ENCODE assay signal across 16 mouse cellular contexts in the genomic region with DNA sequence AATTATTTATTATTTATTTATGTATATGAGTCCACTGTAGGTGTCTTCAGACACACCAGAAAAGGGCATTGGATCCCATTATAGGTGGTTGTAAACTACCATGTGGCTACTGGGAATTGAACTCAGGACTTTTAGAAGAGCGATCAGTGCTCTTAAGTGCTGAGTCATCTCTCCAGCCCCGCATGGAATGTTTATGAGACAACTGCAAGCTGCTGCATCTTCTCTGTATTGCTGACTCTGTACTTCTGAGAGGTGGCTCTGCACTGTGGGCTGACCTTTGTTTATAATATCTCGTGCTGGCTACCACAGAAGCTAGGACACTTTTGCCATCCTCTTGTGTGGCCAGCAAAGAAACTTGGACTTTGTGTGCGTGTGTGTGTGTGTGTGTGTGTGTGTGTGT. TPM values are rescaled to one million over a fixed set of nuclear protein-coding genes. Genes with fewer than 3 reads are reported as not detected.
"Had no signal": no experiment of that assay in that cellular context is flagged by ENCODE, and none has a peak within 500 bp of the region (broad histone marks: within the 10 kb centered on the region; RNA-seq: fewer than 3 reads in every experiment).

No protein-coding gene starts in this region.

- H3K4me1 ChIP-seq: lung, embryonic 15.5 days; megakaryocyte, embryonic 14.5 days; midbrain, embryonic 13.5 days; midbrain, embryonic 15.5 days; neural tube, embryonic 12.5 days had no signal

- DNase-seq: lung, adult 18-20 months; right cerebral cortex, postnatal 14 days; thymus, adult 18-20 months; thymus, postnatal 25 days; thymus, postnatal 4 days had no signal

- H3K9ac ChIP-seq: liver, embryonic 14.5 days; lung, embryonic 15.5 days; midbrain, embryonic 13.5 days; midbrain, embryonic 15.5 days; neural tube, embryonic 12.5 days had no signal

- H3K36me3 ChIP-seq: lung, embryonic 15.5 days; midbrain, embryonic 13.5 days; midbrain, embryonic 15.5 days; neural tube, embryonic 12.5 days had no signal

- H3K4me3 ChIP-seq: lung, embryonic 15.5 days; megakaryocyte, embryonic 14.5 days; midbrain, embryonic 13.5 days; midbrain, embryonic 15.5 days; neural tube, embryonic 12.5 days had no signal

- H3K9me3 ChIP-seq: lung, embryonic 15.5 days; megakaryocyte, embryonic 14.5 days; midbrain, embryonic 13.5 days; midbrain, embryonic 15.5 days; neural tube, embryonic 12.5 days had no signal

- H3K27ac ChIP-seq: liver, embryonic 14.5 days; lung, embryonic 15.5 days; macrophage; midbrain, embryonic 13.5 days; midbrain, embryonic 15.5 days; neural tube, embryonic 12.5 days had no signal

RNA-seq across cellular contexts. Expression of a gene that starts 37.8 kb away (rescaled TPM):
- total RNA-seq: megakaryocyte progenitor cell, adult 5-6 weeks; midbrain, postnatal 0 days; monocyte, adult 5-6 weeks; neutrophil, adult 5-6 weeks had no signal
